ENCODE assay signal across 8 mouse cellular contexts in genomic region chr10:84387338-84387737, GRCm38 (mm10). TPM values are rescaled to one million over a fixed set of nuclear protein-coding genes. Genes with fewer than 3 reads are reported as not detected.
DNase-seq lines count a peak whose midpoint lies in the region; ATAC-seq lines count a peak whose summit lies in the region.

No protein-coding gene starts in this region.

- peaks cover 75% of the 10 kb centered on the region for H3K4me1 ChIP-seq in midbrain, embryonic 12.5 days
- H3K4me1 ChIP-seq in midbrain, embryonic 16.5 days (ENCODE audit: control insufficient read depth, insufficient read depth, low read length): peaks cover 36% of the 10 kb centered on the region
- H3K4me1 ChIP-seq in heart, embryonic 15.5 days (replicated peaks): peaks cover 88% of the 10 kb centered on the region

- H3K9ac ChIP-seq in midbrain, embryonic 12.5 days (replicated peaks): no peak overlapping the region
- no peak overlapping the region for H3K9ac ChIP-seq in midbrain, embryonic 16.5 days (ENCODE audit: low read depth, low read length)
- peak overlapping the region; percentile 29 for H3K9ac ChIP-seq in heart, embryonic 15.5 days

- H3K27ac ChIP-seq in midbrain, embryonic 12.5 days (replicated peaks): peak overlapping the region; percentile 22; the same call in 1 of the 2 replicates
- H3K27ac ChIP-seq in midbrain, embryonic 16.5 days (ENCODE audit: low read length): no peak overlapping the region
- H3K27ac ChIP-seq in heart, embryonic 15.5 days: peak overlapping the region; percentile 96

- H3K9me3 ChIP-seq in midbrain, embryonic 12.5 days: no peaks in the 10 kb centered on the region
- H3K9me3 ChIP-seq in midbrain, embryonic 16.5 days (replicated peaks; ENCODE audit: control insufficient read depth, low read length, poor library complexity, severe bottlenecking): no peaks in the 10 kb centered on the region
- H3K9me3 ChIP-seq in heart, embryonic 15.5 days (replicated peaks): no peaks in the 10 kb centered on the region

- DNase-seq in cerebellum, adult 9-11 months: peak; percentile 70
- DNase-seq in retina, postnatal 1 day: peak; percentile 69
- DNase-seq in T-cell, adult 2 months (ENCODE audit: low spot score): no peak
- no peak for DNase-seq in left cerebral cortex, adult 18-20 months (ENCODE audit: low spot score in 2 of 2)

- ATAC-seq in cerebellum, adult (ENCODE audit: insufficient number of reproducible peaks, low FRiP score, low TSS enrichment): no peak
- no peak for ATAC-seq in midbrain, embryonic 12.5 days (ENCODE audit: low FRiP score, low read depth)
- no peak for ATAC-seq in midbrain, embryonic 16.5 days
- no peak for ATAC-seq in heart, embryonic 15.5 days (replicated peaks; ENCODE audit: insufficient number of reproducible peaks, insufficient read depth, low FRiP score, low read depth)

- no peaks in the 10 kb centered on the region for H3K27me3 ChIP-seq in midbrain, embryonic 12.5 days
- no peaks in the 10 kb centered on the region for H3K27me3 ChIP-seq in midbrain, embryonic 16.5 days (ENCODE audit: control insufficient read depth, insufficient read depth, low read depth, low read length)
- H3K27me3 ChIP-seq in heart, embryonic 15.5 days: no peaks in the 10 kb centered on the region

- no peak overlapping the region for H3K4me3 ChIP-seq in midbrain, embryonic 12.5 days
- H3K4me3 ChIP-seq in midbrain, embryonic 16.5 days (ENCODE audit: low read depth, low read length): no peak overlapping the region
- H3K4me3 ChIP-seq in heart, embryonic 15.5 days: peak overlapping the region; percentile 33; the same call in 1 of the 2 replicates

- H3K4me2 ChIP-seq in midbrain, embryonic 12.5 days (replicated peaks): no peak overlapping the region
- no peak overlapping the region for H3K4me2 ChIP-seq in midbrain, embryonic 16.5 days (ENCODE audit: low read length)
- H3K4me2 ChIP-seq in heart, embryonic 15.5 days: peak overlapping the region; percentile 58

- 43% methylated on average over 4 of the region's 4 CpGs for WGBS in midbrain, embryonic 12.5 days
- 32% methylated on average over 4 of the region's 4 CpGs for WGBS in midbrain, embryonic 16.5 days
- WGBS in heart, embryonic 15.5 days: 3% methylated on average over 4 of the region's 4 CpGs

- H3K36me3 ChIP-seq in midbrain, embryonic 12.5 days: no peaks in the 10 kb centered on the region
- no peaks in the 10 kb centered on the region for H3K36me3 ChIP-seq in midbrain, embryonic 16.5 days (ENCODE audit: control insufficient read depth, insufficient read depth, low read length)
- H3K36me3 ChIP-seq in heart, embryonic 15.5 days: 0 out of 2 replicates have a peak, but pooled peaks cover 6% of the 10 kb centered on the region

RNA-seq across cellular contexts. Expression of gene Nuak1, which starts 53.1 kb away (rescaled TPM):
- polyA plus RNA-seq in midbrain, embryonic 12.5 days (2016; fragmentation: Nextera tagmentation; extraction: Ambion mirVana): 3.7 and 4.5 TPM in 2 replicates
- polyA plus RNA-seq in midbrain, embryonic 16.5 days (2015; fragmentation: Nextera tagmentation; extraction: Ambion mirVana): 5.5 and 5.6 TPM in 2 replicates
- 3.1 TPM in 2 replicates for polyA plus RNA-seq in heart, embryonic 15.5 days (2015; fragmentation: Nextera tagmentation; extraction: Ambion mirVana)
- 10 to 100 TPM; 87.8 to 89.7 TPM for total RNA-seq in left cerebral cortex, adult 18-20 months (2021)

Comparison
In these comparisons a context has a peak if more than half of its experiments do, and no peak if none do; other contexts are left out.
1. DNase-seq: peak in cerebellum, adult 9-11 months (single experiment) and retina, postnatal 1 day (single experiment); none in T-cell, adult 2 months (single experiment) and left cerebral cortex, adult 18-20 months (0 of 2).